Mouse (Mus musculus): ENCODE measurements around the gene Smim5. TPM values are rescaled to one million over a fixed set of nuclear protein-coding genes. Genes with fewer than 3 reads are reported as not detected.

The Smim5 gene
- polyA plus RNA-seq (2012; rRNA removed; ENCODE audit: low replicate concordance) = 3.0 and 3.3 TPM in 2 replicates

GRCm38 (mm10) chr11:115899486-115900266, at the start of gene Smim5:
Gene Smim5 (plus strand): TSS chr11:115899966.

GRCm38 (mm10) chr11:115858354-115858753, 41.4 kb upstream of the Smim5 start, which contains the start of gene Myo15b:
Gene Myo15b (plus strand): TSS chr11:115858406.

GRCm38 (mm10) chr11:115911632-115912376, 12.0 kb downstream of the Smim5 start, which contains the start of gene Smim6:
Gene Smim6 (plus strand): TSS chr11:115912017.

GRCm38 (mm10) chr11:115933108-115933746, 33.5 kb downstream of the Smim5 start, which contains the start of the genes Sap30bp and Recql5:
Gene Sap30bp (plus strand): TSS chr11:115933282.
Gene Recql5 (minus strand): TSS chr11:115933477.

Other genes with a start within 250 kb of the Smim5 start
- gene Grb2, start 191.4 kb upstream of the Smim5 start, polyA plus RNA-seq (2012; rRNA removed; ENCODE audit: low replicate concordance) = 47.1 and 53.9 TPM in 2 replicates
- 76.6 and 78.5 TPM in 2 replicates for gene Tmem94, start 134.5 kb upstream of the Smim5 start, polyA plus RNA-seq (2012; rRNA removed; ENCODE audit: low replicate concordance)
- gene Caskin2, start 86.3 kb upstream of the Smim5 start, polyA plus RNA-seq (2012; rRNA removed; ENCODE audit: low replicate concordance) = 34.2 and 44.3 TPM in 2 replicates
- 20.2 and 34.5 TPM in 2 replicates for gene Tsen54, start 85.2 kb upstream of the Smim5 start, polyA plus RNA-seq (2012; rRNA removed; ENCODE audit: low replicate concordance)
- gene Llgl2, start 75.9 kb upstream of the Smim5 start, polyA plus RNA-seq (2012; rRNA removed; ENCODE audit: low replicate concordance) = 24.4 and 36.6 TPM in 2 replicates
- 0.14 and 0.32 TPM in 2 replicates for gene Myo15b, start 41.6 kb upstream of the Smim5 start, polyA plus RNA-seq (2012; rRNA removed; ENCODE audit: low replicate concordance)
- gene Smim6, start 12.1 kb downstream of the Smim5 start, polyA plus RNA-seq (2012; rRNA removed; ENCODE audit: low replicate concordance) = not detected in 2 replicates
- gene Sap30bp, start 33.3 kb downstream of the Smim5 start, polyA plus RNA-seq (2012; rRNA removed; ENCODE audit: low replicate concordance) = 24.7 and 26.8 TPM in 2 replicates
- gene Recql5, start 33.5 kb downstream of the Smim5 start, polyA plus RNA-seq (2012; rRNA removed; ENCODE audit: low replicate concordance) = 23.9 TPM in 2 replicates
- gene Itgb4, start 74.7 kb downstream of the Smim5 start, polyA plus RNA-seq (2012; rRNA removed; ENCODE audit: low replicate concordance) = 16.0 and 21.4 TPM in 2 replicates
- gene Galk1, start 112.8 kb downstream of the Smim5 start, polyA plus RNA-seq (2012; rRNA removed; ENCODE audit: low replicate concordance) = 28.6 and 54.6 TPM in 2 replicates
- gene H3f3b, start 128.0 kb downstream of the Smim5 start, polyA plus RNA-seq (2012; rRNA removed; ENCODE audit: low replicate concordance) = 102 and 188 TPM in 2 replicates
- gene Unk, start 130.4 kb downstream of the Smim5 start, polyA plus RNA-seq (2012; rRNA removed; ENCODE audit: low replicate concordance) = 37.4 and 48.0 TPM in 2 replicates
- gene Unc13d, start 178.0 kb downstream of the Smim5 start, polyA plus RNA-seq (2012; rRNA removed; ENCODE audit: low replicate concordance) = 14.4 and 37.9 TPM in 2 replicates
- 291 and 325 TPM in 2 replicates for gene Wbp2, start 187.0 kb downstream of the Smim5 start, polyA plus RNA-seq (2012; rRNA removed; ENCODE audit: low replicate concordance)
- gene Trim47, start 227.2 kb downstream of the Smim5 start, polyA plus RNA-seq (2012; rRNA removed; ENCODE audit: low replicate concordance) = 42.5 and 95.6 TPM in 2 replicates
- 20.6 and 27.9 TPM in 2 replicates for gene Trim65, start 231.2 kb downstream of the Smim5 start, polyA plus RNA-seq (2012; rRNA removed; ENCODE audit: low replicate concordance)
- gene Mrpl38, start 238.9 kb downstream of the Smim5 start, polyA plus RNA-seq (2012; rRNA removed; ENCODE audit: low replicate concordance) = 44.1 and 64.5 TPM in 2 replicates

Data from mammary gland, adult 2 months (tissue).